Mouse (Mus musculus) E14TG2a.4 (cell line): ENCODE results near the gene Tmod1.

Source experiments
- H3K27me3 ChIP-seq: 2 replicates; pipeline ENCODE4 v1.6.1; 2014; ENCODE audit warnings: low read length, control low read depth; ENCODE audit not compliant: insufficient read depth
- H3K36me3 ChIP-seq: 2 replicates; pipeline ENCODE4 v1.6.1; 2014; ENCODE audit warnings: low read length, control low read depth; ENCODE audit not compliant: insufficient read depth
- H3K4me1 ChIP-seq: replicated peaks from 2 replicates; pipeline ENCODE4 v1.6.1; 2014; ENCODE audit warnings: low read depth, low read length, control low read depth
- H3K4me3 ChIP-seq: replicated peaks from 2 replicates; pipeline ENCODE4 v1.5.1; 2014; ENCODE audit warnings: mild to moderate bottlenecking, low read length
- H3K9me3 ChIP-seq: 2 replicates; pipeline ENCODE4 v1.6.1; 2014; ENCODE audit warnings: low read length, control low read depth
- CTCF ChIP-seq: conservative IDR thresholded peaks from 2 replicates; pipeline ENCODE4 v1.5.1; 2014; ENCODE audit warnings: low read length
- NANOG ChIP-seq: IDR thresholded peaks from 2 replicates; pipeline ENCODE4 v1.6.1; 2014; ENCODE audit warnings: borderline replicate concordance, low read length, mixed read lengths
- POU5F1 ChIP-seq: IDR thresholded peaks from 2 replicates; pipeline ENCODE4 v1.6.1; 2014; ENCODE audit warnings: low read length, borderline replicate concordance

Tmod1 gene

DNA sequence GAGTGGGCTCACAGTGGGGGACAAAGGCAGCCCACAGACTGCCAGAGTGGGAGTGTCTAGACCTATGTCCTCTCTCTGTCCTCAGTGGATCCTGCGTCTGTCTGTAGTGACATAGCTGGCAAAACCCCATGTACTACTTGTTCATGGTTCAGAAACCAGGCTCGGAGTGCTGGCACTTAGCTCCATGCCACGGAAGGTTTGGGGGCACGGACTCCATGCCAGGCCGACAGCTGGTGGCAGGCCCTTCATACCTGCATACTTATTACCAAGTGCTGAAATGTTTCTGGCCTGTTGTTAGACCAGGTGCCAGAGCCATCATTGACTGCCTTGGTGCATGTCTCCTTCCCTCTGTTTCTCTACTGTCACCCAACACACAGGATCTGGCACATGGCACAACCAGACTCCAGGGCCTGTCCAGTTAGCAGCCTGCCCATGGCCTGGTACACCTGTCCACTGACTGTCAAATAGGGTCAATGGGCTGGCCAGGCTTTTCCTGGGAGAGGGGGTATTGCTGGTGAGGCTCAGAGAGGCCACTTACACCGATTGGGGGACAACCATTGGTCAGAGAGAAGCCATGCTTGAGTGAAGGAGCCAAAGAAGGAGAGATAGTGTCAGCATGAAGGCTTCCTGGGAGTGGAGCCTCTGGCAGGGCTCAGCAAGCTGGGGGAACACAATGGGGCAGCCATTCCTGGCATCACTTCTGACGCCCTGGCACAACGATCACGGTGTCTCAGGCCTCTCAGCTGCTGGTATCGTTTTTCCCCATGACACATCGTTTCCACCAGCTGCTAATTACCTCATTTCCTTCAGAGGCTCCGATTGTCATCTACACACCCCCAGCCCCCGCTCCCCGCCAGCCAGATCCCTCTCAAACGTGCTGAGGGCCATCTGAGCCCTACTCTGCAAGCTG is 56.4 kb downstream of the Tmod1 start:
- TF ChIP-seq NANOG (no peak), POU5F1 (no peak)
- Histone ChIP-seq H3K4me3 (no peak overlapping the region), H3K9me3 (peaks cover 23% of the 10 kb centered on the region), H3K4me1 (no peaks in the 10 kb centered on the region), H3K27me3 (peaks cover 6% of the 10 kb centered on the region; the same call in 1 of the 2 replicates), H3K36me3 (no peaks in the 10 kb centered on the region)

GRCm38 (mm10) chr4:46095826-46096159 is 57.1 kb downstream of the Tmod1 start:
- H3K27me3 ChIP-seq: peaks cover 6% of the 10 kb centered on the region; the same call in 1 of the 2 replicates
- no peak for TF ChIP-seq NANOG
- no peak for TF ChIP-seq CTCF
- no peak for TF ChIP-seq POU5F1
- no peak overlapping the region for H3K4me3 ChIP-seq
- H3K36me3 ChIP-seq: no peaks in the 10 kb centered on the region
- peaks cover 23% of the 10 kb centered on the region for H3K9me3 ChIP-seq
- no peaks in the 10 kb centered on the region for H3K4me1 ChIP-seq

- H3K36me3 ChIP-seq: no peaks in the 10 kb centered on the region
- no peak overlapping the region for H3K4me3 ChIP-seq
- H3K27me3 ChIP-seq: peaks cover 6% of the 10 kb centered on the region; the same call in 1 of the 2 replicates
- H3K9me3 ChIP-seq: peaks cover 23% of the 10 kb centered on the region
- no peaks in the 10 kb centered on the region for H3K4me1 ChIP-seq
- TF ChIP-seq CTCF: no peak
- TF ChIP-seq POU5F1: no peak
- no peak for TF ChIP-seq NANOG
Observed at GRCm38 (mm10) chr4:46096546-46096945, 57.8 kb downstream of the Tmod1 start.

GRCm38 (mm10) chr4:46097591-46097990 is 58.9 kb downstream of the Tmod1 start:
- peaks cover 30% of the 10 kb centered on the region for H3K9me3 ChIP-seq
- no peak overlapping the region for H3K4me3 ChIP-seq
- H3K4me1 ChIP-seq: no peaks in the 10 kb centered on the region
- H3K27me3 ChIP-seq: peaks cover 6% of the 10 kb centered on the region; the same call in 1 of the 2 replicates
- TF ChIP-seq CTCF (no peak), NANOG (no peak), POU5F1 (no peak)
- no peaks in the 10 kb centered on the region for H3K36me3 ChIP-seq

DNA sequence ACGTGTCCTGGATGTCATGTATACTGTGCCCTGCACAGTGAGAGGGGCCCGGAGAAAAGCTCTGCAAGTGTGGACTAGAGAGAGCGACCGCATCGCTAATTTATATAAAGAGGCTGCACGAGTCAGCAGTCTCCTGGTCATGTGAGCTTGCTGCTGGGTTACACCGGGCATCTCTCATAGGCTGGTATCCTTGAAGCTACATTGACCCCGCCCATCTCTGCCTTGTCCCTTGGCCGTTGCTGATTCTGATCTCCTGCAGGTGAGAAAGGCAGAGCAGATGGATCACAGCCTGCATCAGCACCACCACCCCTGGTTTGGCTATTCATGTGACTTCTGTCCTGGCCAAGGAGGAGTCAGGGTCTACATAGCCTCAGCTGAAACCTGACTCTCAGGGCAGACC is 60.4 kb downstream of the Tmod1 start:
- Histone ChIP-seq H3K27me3 (peaks cover 6% of the 10 kb centered on the region; the same call in 1 of the 2 replicates), H3K4me3 (no peak overlapping the region), H3K9me3 (peaks cover 30% of the 10 kb centered on the region), H3K36me3 (no peaks in the 10 kb centered on the region), H3K4me1 (no peaks in the 10 kb centered on the region)
- TF ChIP-seq NANOG: no peak
- TF ChIP-seq POU5F1: no peak
- no peak for TF ChIP-seq CTCF

DNA sequence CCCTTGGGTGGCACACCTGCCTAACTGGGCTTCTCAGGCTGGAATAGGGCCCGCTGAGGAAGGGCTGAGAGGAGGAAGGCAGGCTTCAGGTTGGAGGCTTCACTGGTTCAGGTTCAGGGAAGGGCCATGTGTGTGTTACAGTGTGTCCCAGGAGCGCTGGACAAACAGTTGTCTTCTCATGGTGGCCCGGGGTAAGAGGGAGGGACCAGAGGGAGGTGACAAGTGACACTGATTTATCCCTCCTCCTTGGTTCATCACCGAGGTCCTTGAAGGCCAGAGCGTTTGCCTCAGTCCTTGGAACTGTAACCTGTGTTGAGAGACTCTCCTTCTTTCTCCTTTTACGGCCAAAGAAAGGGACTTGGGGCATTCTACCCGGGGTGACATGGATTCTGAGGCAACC is 61.8 kb downstream of the Tmod1 start:
- Histone ChIP-seq H3K27me3 (peaks cover 6% of the 10 kb centered on the region; the same call in 1 of the 2 replicates), H3K9me3 (peaks cover 24% of the 10 kb centered on the region), H3K4me1 (no peaks in the 10 kb centered on the region), H3K4me3 (no peak overlapping the region), H3K36me3 (no peaks in the 10 kb centered on the region)
- TF ChIP-seq POU5F1 (no peak), CTCF (no peak), NANOG (no peak)

GRCm38 (mm10) chr4:46101211-46101711 is 62.5 kb downstream of the Tmod1 start:
- TF ChIP-seq NANOG (no peak), CTCF (no peak)
- Histone ChIP-seq H3K36me3 (no peaks in the 10 kb centered on the region), H3K4me1 (no peaks in the 10 kb centered on the region), H3K9me3 (peaks cover 17% of the 10 kb centered on the region), H3K4me3 (no peak overlapping the region), H3K27me3 (peaks cover 6% of the 10 kb centered on the region; the same call in 1 of the 2 replicates)

DNA sequence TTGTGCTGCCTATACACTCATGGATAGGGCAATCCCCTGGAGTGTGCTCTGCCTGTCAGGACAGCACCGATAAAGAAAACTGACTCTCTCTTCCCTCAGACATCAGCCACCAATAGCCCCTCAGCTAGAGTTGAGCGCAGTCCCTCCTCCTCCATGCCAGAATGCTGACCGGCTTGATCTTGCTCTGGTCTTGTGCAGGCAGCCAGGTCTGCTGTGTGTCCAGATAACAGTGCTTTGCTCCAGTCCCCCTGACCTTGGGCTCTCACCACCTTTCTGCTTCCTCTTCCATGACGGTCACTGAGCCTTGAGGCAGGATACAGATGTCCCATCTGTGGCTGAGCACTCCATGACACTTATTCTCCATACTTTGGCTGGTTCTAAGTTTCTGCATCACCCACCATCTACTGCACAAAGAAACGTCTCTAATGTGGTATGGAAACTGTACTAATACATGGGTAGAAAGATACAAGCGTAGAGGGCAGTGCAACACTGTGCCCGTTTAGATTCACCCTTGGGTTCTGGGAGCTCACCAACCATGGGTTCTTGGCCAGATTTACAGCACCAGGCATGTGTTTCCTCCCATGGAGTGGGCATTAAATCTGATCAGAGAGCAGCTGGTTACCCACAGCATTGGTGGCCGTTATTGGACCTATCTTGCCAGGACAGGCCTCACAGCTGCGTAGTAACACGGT is 63.5 kb downstream of the Tmod1 start:
- Histone ChIP-seq H3K4me3 (no peak overlapping the region), H3K27me3 (no peaks in the 10 kb centered on the region; the same call in 1 of the 2 replicates), H3K36me3 (no peaks in the 10 kb centered on the region), H3K4me1 (no peaks in the 10 kb centered on the region), H3K9me3 (peaks cover 8% of the 10 kb centered on the region)
- TF ChIP-seq NANOG: no peak
- TF ChIP-seq POU5F1: no peak
- no peak for TF ChIP-seq CTCF
